ENCODE assay signal across 16 mouse cellular contexts in genomic region chr11:31725936-31726647, GRCm38 (mm10). TPM values are rescaled to one million over a fixed set of nuclear protein-coding genes. Genes with fewer than 3 reads are reported as not detected.
DNase-seq lines count a peak whose midpoint lies in the region; ATAC-seq and TF ChIP-seq lines count a peak whose summit lies in the region.
"Had no signal": no experiment of that assay in that cellular context is flagged by ENCODE, and none has a peak within 500 bp of the region (broad histone marks: within the 10 kb centered on the region; RNA-seq: fewer than 3 reads in every experiment).

No protein-coding gene starts in this region.

- TF ChIP-seq CTCF in layer of hippocampus, adult 2 months (conservative IDR thresholded peaks at IDR 0.05): no peak

- DNase-seq in layer of hippocampus, adult 2 months (ENCODE audit: low spot score in 2 of 2): no peak
- DNase-seq in layer of hippocampus, adult 11-12 months (ENCODE audit: low spot score): no peak
- peak; percentile 65 for DNase-seq in MEL-GATA-1-ER (ENCODE audit: extremely low read depth, low read depth)
- peak; percentile 12 for DNase-seq in induced T-regulatory cell, adult 2 months (ENCODE audit: low read depth)
- no peak for DNase-seq in urinary bladder, postnatal 10 days (ENCODE audit: low spot score)
- DNase-seq in right cerebral cortex, postnatal 10 days (ENCODE audit: low spot score in 2 of 2): no peak
- DNase-seq: cerebellum, adult 9-10 months; right cerebral cortex, adult 18-20 months; thymus, postnatal 25 days had no signal

- no peak overlapping the region for H3K4me3 ChIP-seq in layer of hippocampus, adult 2 months
- H3K4me3 ChIP-seq: embryonic facial prominence, embryonic 15.5 days; hindbrain, embryonic 15.5 days; kidney, embryonic 15.5 days; limb, embryonic 13.5 days; midbrain, embryonic 12.5 days; neural tube, embryonic 13.5 days had no signal

- peak; percentile 88 for ATAC-seq in megakaryocyte-erythroid progenitor cell, adult 5-6 weeks (replicated peaks; ENCODE audit: low FRiP score, low TSS enrichment, poor library complexity, severe bottlenecking)

- peak overlapping the region; percentile 64; the same call in 1 of the 2 replicates for H3K27ac ChIP-seq in layer of hippocampus, adult 2 months
- H3K27ac ChIP-seq: embryonic facial prominence, embryonic 15.5 days; hindbrain, embryonic 15.5 days; kidney, embryonic 15.5 days; limb, embryonic 13.5 days; midbrain, embryonic 12.5 days; neural tube, embryonic 13.5 days had no signal

RNA-seq across cellular contexts. Expression of gene Bod1, which starts 54.4 kb away (rescaled TPM):
- 100 to 1,000 TPM in 1 of 2 experiments, 10 to 100 TPM in 1; 97.1 to 101 TPM for total RNA-seq in layer of hippocampus, adult 2 months (2021)
- 6.9 and 12.2 TPM in 2 replicates for total RNA-seq in megakaryocyte-erythroid progenitor cell, adult 5-6 weeks (2014; fragmentation: Nextera tagmentation)
- total RNA-seq in megakaryocyte-erythroid progenitor cell, adult 5-6 weeks (2017): 8.6 and 10.4 TPM in 2 replicates

Comparison
In these comparisons a context has a peak if more than half of its experiments do, and no peak if none do; other contexts are left out.
1. DNase-seq: peak in MEL-GATA-1-ER (single experiment) and induced T-regulatory cell, adult 2 months (single experiment); none in layer of hippocampus, adult 2 months (0 of 2), layer of hippocampus, adult 11-12 months (single experiment), urinary bladder, postnatal 10 days (single experiment) and right cerebral cortex, postnatal 10 days (0 of 2).
2. RNA of gene Bod1, which starts 54.4 kb away (total RNA-seq): 97.1 to 101 TPM in layer of hippocampus, adult 2 months; 6.9 to 12.2 TPM in megakaryocyte-erythroid progenitor cell, adult 5-6 weeks; every median in the first group is over 4 times any median in the second.